ENCODE assay signal across 16 mouse cellular contexts in genomic region chr7:144257821-144258220, GRCm38 (mm10).
"Had no signal": no experiment of that assay in that cellular context is flagged by ENCODE, and none has a peak within 500 bp of the region (broad histone marks: within the 10 kb centered on the region; RNA-seq: fewer than 3 reads in every experiment).

No protein-coding gene starts in this region.

- H3K9ac ChIP-seq: liver, embryonic 13.5 days; neural tube, embryonic 12.5 days had no signal

- H3K4me1 ChIP-seq: liver, embryonic 13.5 days had no signal

- H3K4me3 ChIP-seq: left cerebral cortex, adult 2 months; liver, embryonic 13.5 days; neural tube, embryonic 12.5 days had no signal

- DNase-seq: kidney, postnatal 36 days; layer of hippocampus, postnatal 36 days; liver, embryonic 13.5 days; lung, adult 2 months; lung, postnatal 14 days; lung, postnatal 4 days; right cerebral cortex, postnatal 14 days; right cerebral cortex, postnatal 4 days; thymus, adult 2 months; thymus, postnatal 14 days; thymus, postnatal 4 days had no signal

- H3K27me3 ChIP-seq: liver, embryonic 13.5 days; neural tube, embryonic 12.5 days had no signal

- H3K9me3 ChIP-seq: liver, embryonic 13.5 days; neural tube, embryonic 12.5 days had no signal

- H3K27ac ChIP-seq: kidney, postnatal 0 days; left cerebral cortex, adult 2 months; liver, embryonic 13.5 days; neural tube, embryonic 12.5 days; stomach, postnatal 0 days had no signal

- H3K4me2 ChIP-seq: liver, embryonic 13.5 days; midbrain, embryonic 11.5 days; neural tube, embryonic 12.5 days had no signal

- H3K36me3 ChIP-seq: liver, embryonic 13.5 days; neural tube, embryonic 12.5 days had no signal
